Mouse (Mus musculus): ENCODE measurements at regions not wholly inside any gene's neighbourhood (a gene's known extent, or its start where the extent isn't known, plus 50 kb on each side); places are given as distances from the start of the nearest gene placed in this dataset.

- TF ChIP-seq CTCF (IDR thresholded peaks at IDR 0.05; ENCODE audit: low read depth) (no peak), EP300 (IDR thresholded peaks at IDR 0.05; ENCODE audit: low read depth) (no peak)
Measured at GRCm38 (mm10) chr8:40005207-40005837, 669.6 kb upstream of the Adam24 start.
